Mouse (Mus musculus) E14TG2a.4 (cell line): ENCODE results near the gene Zfp574.

Experiments
- H3K27me3 ChIP-seq: 2 replicates; pipeline ENCODE4 v1.6.1; 2014; ENCODE audit warnings: low read length, control low read depth; ENCODE audit not compliant: insufficient read depth
- H3K36me3 ChIP-seq: 2 replicates; pipeline ENCODE4 v1.6.1; 2014; ENCODE audit warnings: low read length, control low read depth; ENCODE audit not compliant: insufficient read depth
- H3K4me1 ChIP-seq: replicated peaks from 2 replicates; pipeline ENCODE4 v1.6.1; 2014; ENCODE audit warnings: low read depth, low read length, control low read depth
- H3K4me3 ChIP-seq: replicated peaks from 2 replicates; pipeline ENCODE4 v1.5.1; 2014; ENCODE audit warnings: mild to moderate bottlenecking, low read length
- H3K9me3 ChIP-seq: 2 replicates; pipeline ENCODE4 v1.6.1; 2014; ENCODE audit warnings: low read length, control low read depth
- CTCF ChIP-seq: conservative IDR thresholded peaks from 2 replicates; pipeline ENCODE4 v1.5.1; 2014; ENCODE audit warnings: low read length
- NANOG ChIP-seq: IDR thresholded peaks from 2 replicates; pipeline ENCODE4 v1.6.1; 2014; ENCODE audit warnings: borderline replicate concordance, low read length, mixed read lengths
- POU5F1 ChIP-seq: IDR thresholded peaks from 2 replicates; pipeline ENCODE4 v1.6.1; 2014; ENCODE audit warnings: low read length, borderline replicate concordance

Zfp574 gene

DNA sequence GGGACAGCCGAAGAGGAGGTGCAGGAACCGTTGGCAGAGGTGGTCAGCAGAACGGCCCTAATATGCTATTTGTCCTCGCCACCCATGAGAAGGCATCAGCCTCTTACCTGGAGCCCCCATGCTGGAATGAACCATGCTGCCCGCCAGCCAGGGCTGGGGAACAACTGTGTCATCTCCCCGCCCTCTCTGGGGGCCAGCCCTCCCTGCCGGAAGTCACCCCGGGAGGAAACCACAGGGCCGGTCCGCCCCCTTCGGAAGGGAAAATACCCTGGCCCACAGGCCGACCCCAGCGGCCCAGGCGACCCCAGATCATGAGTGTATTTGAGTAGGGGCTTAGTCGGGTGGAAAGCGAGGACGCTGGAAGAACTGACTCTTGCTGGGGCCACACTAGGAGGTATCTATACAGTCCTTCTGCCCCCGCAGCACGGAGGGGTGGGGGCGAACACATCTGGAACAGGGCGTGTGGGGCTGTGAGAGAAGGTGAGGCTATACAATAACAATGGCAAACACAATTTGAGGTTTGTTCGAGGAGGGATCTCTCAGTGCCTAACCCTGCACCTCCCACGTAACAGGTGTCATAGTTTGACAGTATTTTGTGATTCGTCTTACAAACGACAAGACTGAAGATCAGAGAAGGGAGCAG lies 60.1 kb downstream of the Zfp574 start:
- no peaks in the 10 kb centered on the region for H3K36me3 ChIP-seq
- TF ChIP-seq NANOG (no peak), POU5F1 (no peak), CTCF (no peak)
- H3K4me1 ChIP-seq = peaks cover 37% of the 10 kb centered on the region
- peak overlapping the region; percentile 66 for H3K4me3 ChIP-seq
- H3K27me3 ChIP-seq = peaks cover 64% of the 10 kb centered on the region
- H3K9me3 ChIP-seq = peaks cover 5% of the 10 kb centered on the region
